Mouse (Mus musculus) gastrocnemius, adult 18-20 months (tissue): ENCODE measurements at regions not wholly inside any gene's neighbourhood (a gene's known extent, or its start where the extent isn't known, plus 50 kb on each side); places are given as distances from the start of the nearest gene placed in this dataset.
A peak's percentile ranks its signal among the peaks of the same experiment; 100 is the strongest.

Experiments
- DNase-seq: peaks from one replicate; pipeline ENCODE4 v3.0.0; 2021; ENCODE audit warnings: low spot score

DNA sequence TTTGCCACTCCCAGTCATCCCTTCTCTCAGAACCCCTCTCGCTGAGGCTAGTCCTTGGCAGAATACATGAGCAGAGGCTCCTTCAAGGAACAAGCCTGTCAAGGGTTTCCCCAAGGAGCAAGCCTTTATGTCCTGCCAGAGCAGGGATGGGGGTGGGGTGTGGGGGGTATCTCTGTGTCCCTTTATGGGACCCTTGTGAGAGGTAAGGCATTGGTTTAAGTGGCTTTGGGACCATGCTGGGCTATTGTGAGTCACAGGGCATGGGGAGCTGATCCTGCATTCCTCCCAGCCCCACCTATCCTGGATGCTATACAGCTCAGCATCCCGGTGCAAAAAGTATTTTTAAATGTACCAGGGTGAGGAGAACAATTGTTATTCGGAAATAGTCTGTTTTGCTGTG is 641.1 kb upstream of the Fam19a5 start:
- DNase-seq: no peak

GRCm38 (mm10) chr15:86913276-86913675 is 630.8 kb upstream of the Fam19a5 start:
- DNase-seq: no peak

DNA sequence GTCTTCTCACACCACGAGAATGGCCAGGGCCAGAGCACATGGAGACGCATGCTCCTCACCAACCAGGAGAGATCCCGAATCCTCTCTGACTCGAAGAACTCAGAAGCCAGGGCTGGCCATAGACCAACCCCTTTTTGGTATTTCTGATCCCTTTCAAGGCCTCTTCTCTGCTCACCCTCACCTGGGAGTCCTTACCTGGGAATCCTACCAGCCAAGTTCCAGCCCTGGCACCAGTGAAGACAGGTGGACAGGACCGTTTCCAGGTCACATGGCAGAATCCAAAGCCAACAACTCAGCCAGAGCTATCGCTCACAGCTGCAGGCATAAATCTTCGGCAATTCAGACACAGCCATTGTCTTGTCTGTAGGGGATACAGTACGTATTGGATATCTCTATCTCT is 626.2 kb upstream of the Fam19a5 start:
- no peak for DNase-seq

- DNase-seq: no peak
Observed at GRCm38 (mm10) chr15:86919704-86920103, 624.4 kb upstream of the Fam19a5 start.

GRCm38 (mm10) chr15:86920185-86920584 is 623.9 kb upstream of the Fam19a5 start:
- DNase-seq: no peak

DNA sequence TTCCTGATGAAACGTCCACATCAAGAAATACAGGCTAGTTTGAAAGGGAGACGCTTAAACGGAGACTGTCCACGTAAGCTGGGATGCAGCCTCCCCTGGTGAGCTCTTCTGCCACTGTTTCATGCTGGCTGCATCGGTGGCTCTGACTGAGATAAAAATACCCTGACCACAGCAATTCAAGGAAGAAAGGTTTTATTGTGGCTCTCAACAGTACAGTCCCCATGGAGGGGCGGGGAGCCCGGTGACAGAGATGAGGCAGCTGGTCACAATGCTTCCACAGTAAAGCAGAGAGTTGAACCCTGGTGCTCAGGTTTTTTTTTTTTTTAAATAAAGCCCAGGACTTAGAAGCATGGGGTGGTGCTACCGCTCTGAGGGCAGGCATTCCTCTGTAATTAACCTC is 622.7 kb upstream of the Fam19a5 start:
- DNase-seq: no peak

DNA sequence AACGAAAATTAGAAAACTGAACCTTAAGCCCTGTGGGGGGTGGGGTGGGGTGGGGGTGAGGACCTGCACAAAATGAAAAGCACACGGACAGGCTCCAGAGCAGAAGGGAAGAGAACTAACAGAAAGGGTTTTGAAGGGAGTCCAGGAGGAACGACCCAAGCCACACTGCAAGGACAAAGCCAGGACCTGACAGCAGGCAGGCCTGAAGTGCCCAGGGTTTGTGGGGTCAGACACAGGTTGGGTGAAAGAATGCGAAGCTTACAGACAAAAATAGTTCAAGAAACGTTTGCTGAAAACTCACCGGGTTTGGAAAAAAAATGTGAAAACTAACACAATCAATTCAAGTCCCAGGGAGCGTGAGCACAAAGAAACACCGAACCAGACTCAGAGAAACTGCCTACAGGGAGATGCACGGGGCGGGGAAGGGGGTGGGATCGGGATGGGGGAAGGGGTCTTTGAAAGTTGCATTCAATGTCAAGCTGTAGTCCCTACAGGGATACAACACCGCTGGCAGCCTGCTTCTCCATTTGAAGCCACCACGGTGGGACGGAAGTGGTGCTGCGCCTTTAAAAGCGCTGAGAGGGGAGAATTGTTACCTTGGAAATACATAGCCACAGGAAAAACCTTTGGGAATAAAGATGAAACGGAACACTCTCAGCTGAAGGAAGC is 618.9 kb upstream of the Fam19a5 start:
- DNase-seq: no peak

DNA sequence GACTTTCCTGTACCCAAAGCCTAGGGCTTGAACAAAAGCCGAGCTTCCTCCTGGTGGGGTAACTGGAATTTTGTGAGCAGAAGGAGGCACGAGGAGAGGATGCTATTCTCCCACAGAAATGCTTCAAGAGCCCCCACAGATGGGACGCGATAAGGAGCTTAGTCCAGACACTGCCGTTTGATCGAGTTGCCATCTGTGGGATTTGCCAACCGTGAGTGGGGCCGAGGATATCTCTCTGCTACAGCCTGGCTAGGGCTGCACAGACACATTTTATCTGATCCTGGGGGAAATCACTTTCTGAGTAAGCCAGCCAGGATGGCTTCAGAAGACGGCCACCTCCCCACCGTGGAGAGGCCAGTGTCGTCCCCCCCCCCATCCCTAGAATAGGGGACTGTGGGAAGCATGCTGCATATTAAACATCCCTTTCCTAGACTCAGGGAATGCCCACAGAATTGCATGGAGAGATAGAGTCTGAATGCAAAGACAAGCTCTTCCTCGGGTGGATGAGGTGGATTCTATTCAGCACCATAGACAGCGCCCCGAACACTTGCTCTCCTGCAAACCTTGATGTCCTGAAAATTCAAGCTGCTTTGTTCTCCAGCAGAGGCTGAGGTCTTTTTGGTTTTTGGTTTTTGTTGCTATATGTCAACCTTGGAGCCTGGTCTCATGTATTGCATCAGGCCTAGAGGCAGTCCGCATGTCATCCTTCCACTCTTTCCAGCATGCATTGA is 611.6 kb upstream of the Fam19a5 start:
- no peak for DNase-seq

- no peak for DNase-seq
Observed at GRCm38 (mm10) chr15:86937364-86937763, 606.7 kb upstream of the Fam19a5 start.

GRCm38 (mm10) chr15:86944529-86944928 is 599.6 kb upstream of the Fam19a5 start:
- DNase-seq: no peak

DNA sequence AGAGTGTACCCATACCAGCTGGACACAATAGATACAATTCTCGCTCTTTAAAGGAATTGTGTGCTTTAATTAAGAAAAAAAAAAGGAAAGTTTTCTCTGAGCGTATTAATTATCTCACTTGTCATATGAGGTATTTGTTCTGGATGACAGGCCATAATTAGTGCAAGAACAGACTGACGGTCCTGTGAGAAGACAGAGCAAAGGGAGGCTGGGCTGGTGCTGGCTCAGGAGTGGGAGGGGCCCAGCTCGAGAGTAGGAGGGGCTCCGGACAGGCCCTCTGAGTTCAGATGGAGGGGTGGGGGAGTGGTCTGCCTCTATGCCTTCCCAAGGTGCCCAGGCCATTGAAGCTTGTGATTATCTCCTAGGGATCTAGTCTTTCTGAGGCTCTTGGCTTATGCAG is 591.5 kb upstream of the Fam19a5 start:
- DNase-seq: no peak

DNA sequence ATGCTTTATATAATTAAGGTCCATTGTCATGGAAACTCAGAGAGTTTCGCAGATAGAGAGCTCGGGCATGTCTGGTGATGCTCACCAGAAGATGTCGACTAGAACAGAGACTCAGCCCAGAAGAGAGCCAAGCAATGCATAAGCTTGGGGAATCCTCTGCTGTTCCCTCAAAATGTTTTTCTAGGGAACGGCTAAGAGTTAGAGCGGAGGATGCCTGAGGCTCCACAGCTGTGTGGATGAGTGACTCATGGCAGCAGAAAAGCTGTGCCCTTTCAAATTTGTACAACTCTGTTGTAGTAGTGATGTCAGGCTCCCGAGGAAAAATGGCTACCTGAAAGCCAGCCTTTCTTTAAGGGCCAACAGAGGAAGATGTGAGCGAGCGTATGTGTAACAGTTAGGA is 586.2 kb upstream of the Fam19a5 start:
- DNase-seq: no peak

- DNase-seq: no peak
Observed at GRCm38 (mm10) chr15:86962921-86963320, 581.2 kb upstream of the Fam19a5 start.

- DNase-seq: no peak
Observed at GRCm38 (mm10) chr15:86963486-86963885, 580.6 kb upstream of the Fam19a5 start.

DNA sequence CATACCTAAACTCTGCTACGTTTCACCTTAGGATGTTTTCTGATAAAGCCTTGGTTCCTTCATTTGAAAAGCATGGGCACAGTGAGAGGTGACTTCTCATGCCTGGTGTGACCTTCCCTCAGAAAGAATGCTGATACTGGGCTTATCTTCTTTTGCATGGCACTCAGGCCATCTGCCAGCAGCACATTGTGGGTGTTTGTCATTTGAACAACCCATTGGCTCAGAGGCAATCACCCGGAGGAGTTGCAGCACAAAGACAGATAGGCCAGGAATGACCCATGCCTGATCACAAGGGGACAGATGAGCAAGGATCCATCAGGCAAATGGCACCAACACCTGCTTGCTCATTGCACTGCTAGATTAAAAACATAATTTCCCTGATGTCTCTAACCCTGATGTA is 572.7 kb upstream of the Fam19a5 start:
- DNase-seq: no peak

DNA sequence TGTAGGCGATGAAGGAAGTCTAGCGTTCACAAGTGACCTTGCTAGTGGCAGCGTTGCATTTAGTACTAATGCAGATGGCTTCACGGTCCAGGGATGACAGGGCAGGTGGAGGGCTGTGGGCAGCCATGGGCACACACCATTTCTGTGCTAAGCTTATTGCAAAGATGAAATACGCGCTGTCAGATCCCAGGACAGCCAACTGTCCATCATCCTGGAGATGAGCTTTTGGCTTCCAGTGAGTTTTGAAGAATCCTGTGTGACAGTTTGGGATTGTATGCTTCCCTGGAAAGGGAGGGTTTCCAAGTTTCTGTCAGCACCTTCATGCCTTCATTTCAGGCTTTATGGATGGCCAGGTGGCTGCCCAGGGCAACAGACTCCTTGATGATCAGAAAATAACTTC is 547.9 kb upstream of the Fam19a5 start:
- no peak for DNase-seq

GRCm38 (mm10) chr15:87018978-87019377 is 525.1 kb upstream of the Fam19a5 start:
- DNase-seq: peak; percentile 3

DNA sequence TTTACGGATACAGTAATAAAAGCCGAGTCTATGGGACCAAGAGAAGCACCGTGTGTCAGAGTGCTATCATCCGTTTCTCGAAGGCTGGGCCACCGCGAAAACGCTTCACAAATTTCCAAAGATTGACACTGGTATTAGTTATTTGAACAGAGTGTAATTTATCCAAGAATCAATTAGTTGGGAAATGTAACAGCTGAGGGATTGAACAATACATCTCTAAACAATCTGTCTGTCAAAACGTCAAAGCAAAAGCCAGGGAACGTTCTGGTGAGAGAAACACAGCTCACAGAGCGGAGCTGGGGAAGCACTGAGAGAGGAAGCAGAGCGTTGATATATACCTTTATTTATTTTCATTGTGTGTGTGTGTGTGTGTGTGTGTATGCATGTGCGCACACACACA is 498.1 kb upstream of the Fam19a5 start:
- no peak for DNase-seq

DNA sequence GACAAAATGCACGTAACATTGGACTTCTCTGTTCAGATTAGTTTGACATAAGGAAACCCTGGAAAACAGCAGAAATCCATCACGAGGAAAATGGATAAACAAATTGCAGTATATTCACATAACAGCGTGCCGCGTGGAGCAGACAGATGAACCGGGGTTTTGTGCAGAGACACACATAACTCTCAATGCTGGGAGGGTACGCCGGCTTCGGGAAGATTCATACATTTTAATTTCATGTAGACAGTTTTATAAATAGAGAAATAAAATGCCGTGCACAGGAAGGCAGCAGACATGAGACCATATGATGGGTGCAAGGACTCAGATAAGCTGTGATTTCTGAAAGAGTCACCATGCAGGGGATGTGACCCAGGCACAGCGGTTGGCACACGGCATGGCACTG is 489.9 kb upstream of the Fam19a5 start:
- DNase-seq: no peak

- no peak for DNase-seq
Observed at GRCm38 (mm10) chr15:87064890-87065289, 479.2 kb upstream of the Fam19a5 start.

- DNase-seq: no peak
Observed at GRCm38 (mm10) chr15:87068261-87068660, 475.8 kb upstream of the Fam19a5 start.

GRCm38 (mm10) chr15:87074559-87074958 is 469.5 kb upstream of the Fam19a5 start:
- DNase-seq: no peak

GRCm38 (mm10) chr15:87089827-87090226 is 454.3 kb upstream of the Fam19a5 start:
- DNase-seq: no peak
